Mouse (Mus musculus) kidney, embryonic 16.5 days (tissue): ENCODE results near the gene Slc6a17. TPM values are rescaled to one million over a fixed set of nuclear protein-coding genes. Genes with fewer than 3 reads are reported as not detected.

Experiments
- ATAC-seq: fragments of 200-750 bp; cut with Nextera tagmentation; 2 replicates; pipeline ENCODE4 v1.8.0; 2017; ENCODE audit warnings: moderate TSS enrichment; ENCODE audit not compliant: low FRiP score, low TSS enrichment
- H3K27ac ChIP-seq: fragments of 300-500 bp; sonication (generic); 2 replicates; pipeline ENCODE4 v1.5.1; 2014; ENCODE audit warnings: low read length
- H3K27me3 ChIP-seq: fragments of 300-500 bp; sonication (generic); 2 replicates; pipeline ENCODE4 v1.6.1; 2014; ENCODE audit warnings: low read length, control low read depth, mixed read lengths; ENCODE audit not compliant: insufficient read depth
- H3K36me3 ChIP-seq: fragments of 300-500 bp; sonication (generic); 2 replicates; pipeline ENCODE4 v1.6.1; 2014; ENCODE audit warnings: low read length, control low read depth, mixed read lengths; ENCODE audit not compliant: insufficient read depth
- H3K4me1 ChIP-seq: fragments of 300-500 bp; sonication (generic); 2 replicates; pipeline ENCODE4 v1.6.1; 2014; ENCODE audit warnings: low read length, control low read depth, mixed read lengths; ENCODE audit not compliant: insufficient read depth
- H3K4me2 ChIP-seq: fragments of 300-500 bp; sonication (generic); replicated peaks from 2 replicates; pipeline ENCODE4 v1.6.1; 2014; ENCODE audit warnings: low read depth, low read length
- H3K4me3 ChIP-seq: fragments of 300-500 bp; sonication (generic); 2 replicates; pipeline ENCODE4 v1.5.1; 2014; ENCODE audit warnings: mild to moderate bottlenecking, low read length
- H3K9ac ChIP-seq: fragments of 300-500 bp; sonication (generic); replicated peaks from 2 replicates; pipeline ENCODE4 v1.6.1; 2014; ENCODE audit warnings: low read length
- H3K9me3 ChIP-seq: fragments of 300-500 bp; sonication (generic); 2 replicates; pipeline ENCODE4 v1.6.1; 2016; ENCODE audit warnings: low read length, control low read depth
- WGBS: fragments of 180-500 bp; shearing (Covaris S2); extraction: QIAGEN DNeasy Blood & Tissue Kit; methylation state at CpG from one replicate; pipeline ENCODE4 v1.1.7; 2014; 5-methylcytosine and 5-hydroxymethylcytosine counted together
- polyA plus RNA-seq: library from polyadenylated mRNA; unstranded; fragments of >200 nt; fragmentation: Nextera tagmentation; extraction: Ambion mirVana; gene quantifications from 2 replicates; pipeline ENCODE4 v1.2.1, GENCODE M21; 2015

The Slc6a17 gene
- polyA plus RNA-seq, 1 experiment from 2014 or later = 3.8 TPM

GRCm38 (mm10) chr3:107545716-107546412 lies 28.0 kb upstream of the Slc6a17 start:
- H3K27me3 ChIP-seq = peaks cover 89% of the 10 kb centered on the region
- no peaks in the 10 kb centered on the region for H3K9me3 ChIP-seq
- H3K9ac ChIP-seq = no peak overlapping the region
- H3K4me1 ChIP-seq = peaks cover 12% of the 10 kb centered on the region
- peak; percentile 87 for ATAC-seq
- H3K27ac ChIP-seq = no peak overlapping the region
- no peak overlapping the region for H3K4me3 ChIP-seq
- H3K4me2 ChIP-seq = no peak overlapping the region
- no peaks in the 10 kb centered on the region for H3K36me3 ChIP-seq
- 14% methylated on average over 10 of the region's 10 CpGs for WGBS

- Histone ChIP-seq H3K4me2 (no peak overlapping the region), H3K9me3 (no peaks in the 10 kb centered on the region), H3K27me3 (peaks cover 88% of the 10 kb centered on the region), H3K4me1 (peaks cover 12% of the 10 kb centered on the region), H3K36me3 (no peaks in the 10 kb centered on the region), H3K27ac (no peak overlapping the region), H3K9ac (no peak overlapping the region), H3K4me3 (no peak overlapping the region)
- WGBS = 37% methylated on average over 5 of the region's 5 CpGs
- ATAC-seq = no peak
Observed at GRCm38 (mm10) chr3:107545278-107545677, 27.5 kb upstream of the Slc6a17 start.

DNA sequence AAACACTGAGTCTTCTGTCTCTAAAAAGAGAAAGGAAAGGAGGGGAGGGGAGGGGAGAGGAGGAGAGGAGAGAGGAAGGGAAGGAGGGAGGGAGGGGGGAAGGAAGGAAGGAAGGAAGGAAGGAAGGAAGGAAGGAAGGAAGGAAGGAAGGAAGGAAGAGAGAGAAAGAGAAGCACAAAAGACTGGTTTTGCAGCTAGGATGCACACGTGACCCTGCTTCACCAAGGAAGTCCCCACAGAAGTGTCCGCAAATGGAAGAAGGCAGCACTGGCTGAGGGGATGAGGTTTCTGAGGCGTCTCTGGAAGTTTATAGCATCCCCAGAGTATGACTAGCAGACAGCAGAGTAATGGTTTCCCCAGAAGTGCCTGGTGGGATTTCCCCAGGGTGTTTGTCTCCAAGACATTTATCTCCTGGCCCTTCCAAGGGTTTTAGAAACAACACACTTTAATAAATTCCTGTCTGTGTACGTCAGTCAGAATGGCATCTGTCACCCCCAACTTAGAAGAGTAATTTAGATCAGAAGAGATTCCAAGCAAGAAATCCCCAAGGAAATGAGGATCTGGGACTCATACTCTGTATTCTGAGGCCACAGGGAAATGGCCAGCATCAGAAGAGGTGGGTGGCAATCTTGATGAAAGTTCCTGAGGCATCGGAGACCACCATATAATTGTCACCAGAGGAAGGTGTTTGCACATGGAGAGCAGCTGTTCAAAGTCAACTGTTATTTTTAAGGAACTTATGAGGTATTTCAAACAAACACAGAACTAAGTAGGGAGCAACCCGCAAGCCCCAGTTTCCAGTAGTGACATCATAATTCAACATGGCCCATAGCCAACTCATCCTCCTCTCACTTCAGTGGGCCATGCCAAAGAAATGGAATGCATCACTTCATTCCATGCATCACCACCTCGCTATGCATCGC lies 25.6 kb upstream of the Slc6a17 start:
- Histone ChIP-seq H3K27me3 (peaks cover 86% of the 10 kb centered on the region), H3K9ac (no peak overlapping the region), H3K9me3 (no peaks in the 10 kb centered on the region), H3K4me1 (peaks cover 12% of the 10 kb centered on the region), H3K4me3 (no peak overlapping the region), H3K27ac (no peak overlapping the region), H3K36me3 (no peaks in the 10 kb centered on the region), H3K4me2 (no peak overlapping the region)
- WGBS = 56% methylated on average over 8 of the region's 8 CpGs
- ATAC-seq = no peak

GRCm38 (mm10) chr3:107542584-107542983 lies 24.8 kb upstream of the Slc6a17 start:
- no peak overlapping the region for H3K4me2 ChIP-seq
- H3K27ac ChIP-seq = no peak overlapping the region
- 56% methylated on average over 4 of the region's 4 CpGs for WGBS
- no peak for ATAC-seq
- H3K9ac ChIP-seq = no peak overlapping the region
- H3K4me3 ChIP-seq = no peak overlapping the region
- H3K36me3 ChIP-seq = no peaks in the 10 kb centered on the region
- no peaks in the 10 kb centered on the region for H3K9me3 ChIP-seq
- H3K4me1 ChIP-seq = peaks cover 13% of the 10 kb centered on the region
- H3K27me3 ChIP-seq = peaks cover 86% of the 10 kb centered on the region

DNA sequence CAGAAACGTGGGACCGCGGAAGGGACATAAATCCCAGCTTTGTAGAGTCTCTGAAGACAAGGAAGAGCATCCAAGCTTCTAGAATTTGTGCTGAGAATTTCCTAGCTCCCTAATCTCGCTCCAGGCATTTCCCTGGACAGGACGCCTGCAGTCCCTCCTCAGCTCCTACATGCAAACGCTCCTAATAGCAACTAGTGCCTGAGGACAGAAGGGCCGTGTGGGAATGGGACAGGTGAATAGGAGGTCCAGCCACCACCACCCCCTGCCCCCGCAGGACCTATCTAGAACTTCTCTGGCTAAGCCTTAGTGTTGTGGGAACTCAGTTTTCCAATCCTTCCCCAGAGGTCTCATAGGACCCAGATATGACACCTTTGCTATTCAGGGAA lies 19.7 kb upstream of the Slc6a17 start:
- H3K27me3 ChIP-seq = peaks cover 74% of the 10 kb centered on the region
- H3K4me3 ChIP-seq = peak overlapping the region; percentile 17; the same call in 1 of the 2 replicates
- peak; percentile 27; the same call in 1 of the 2 replicates for ATAC-seq
- no peak overlapping the region for H3K27ac ChIP-seq
- peak overlapping the region; percentile 31 for H3K4me2 ChIP-seq
- WGBS = 17% methylated on average over 8 of the region's 8 CpGs
- H3K9me3 ChIP-seq = no peaks in the 10 kb centered on the region
- no peaks in the 10 kb centered on the region for H3K36me3 ChIP-seq
- no peak overlapping the region for H3K9ac ChIP-seq
- peaks cover 8% of the 10 kb centered on the region; the same call in 1 of the 2 replicates for H3K4me1 ChIP-seq

DNA sequence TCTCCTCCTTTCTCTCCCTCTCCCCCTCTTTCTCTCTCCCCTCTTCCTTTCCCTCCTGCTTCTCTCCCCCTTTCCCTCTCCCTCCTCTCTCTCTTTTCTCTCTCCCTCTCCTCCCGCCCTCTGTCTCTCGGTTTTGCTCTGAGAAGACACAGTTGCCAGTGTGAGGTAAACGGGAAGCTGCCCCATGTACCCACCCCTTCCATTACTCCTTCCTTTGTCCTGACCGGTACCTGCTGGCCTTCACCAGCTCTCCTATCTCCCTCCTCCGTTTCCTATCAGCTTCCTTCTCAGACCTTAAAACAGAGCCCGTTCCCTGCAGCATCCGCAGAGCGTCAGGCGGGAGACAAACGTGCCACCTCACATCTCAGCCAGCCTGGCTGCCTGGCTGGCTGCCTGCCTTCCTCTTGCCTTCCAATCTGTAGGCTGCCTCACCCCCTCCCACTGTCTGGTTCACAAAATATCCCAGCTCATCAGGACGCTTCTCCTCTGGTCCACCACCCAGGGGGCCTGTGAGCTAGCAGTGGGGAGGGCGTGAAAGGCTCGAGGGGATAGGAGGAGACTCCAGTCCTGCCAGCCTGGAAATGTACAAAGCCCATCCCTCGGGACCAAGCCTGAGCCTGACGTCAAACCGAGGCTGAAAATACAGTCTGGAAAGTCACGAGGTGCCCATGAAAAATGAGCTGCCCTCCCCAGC lies 19.1 kb upstream of the Slc6a17 start:
- no peaks in the 10 kb centered on the region for H3K9me3 ChIP-seq
- H3K27ac ChIP-seq = no peak overlapping the region
- H3K36me3 ChIP-seq = no peaks in the 10 kb centered on the region
- H3K4me3 ChIP-seq = peak overlapping the region; percentile 17
- WGBS = 2% methylated on average over 17 of the region's 17 CpGs
- H3K27me3 ChIP-seq = peaks cover 69% of the 10 kb centered on the region
- peaks cover 8% of the 10 kb centered on the region; the same call in 1 of the 2 replicates for H3K4me1 ChIP-seq
- H3K4me2 ChIP-seq = peak overlapping the region; percentile 31
- H3K9ac ChIP-seq = peak overlapping the region; percentile 23; the same call in 1 of the 2 replicates
- ATAC-seq = peak; percentile 61; the same call in 1 of the 2 replicates

DNA sequence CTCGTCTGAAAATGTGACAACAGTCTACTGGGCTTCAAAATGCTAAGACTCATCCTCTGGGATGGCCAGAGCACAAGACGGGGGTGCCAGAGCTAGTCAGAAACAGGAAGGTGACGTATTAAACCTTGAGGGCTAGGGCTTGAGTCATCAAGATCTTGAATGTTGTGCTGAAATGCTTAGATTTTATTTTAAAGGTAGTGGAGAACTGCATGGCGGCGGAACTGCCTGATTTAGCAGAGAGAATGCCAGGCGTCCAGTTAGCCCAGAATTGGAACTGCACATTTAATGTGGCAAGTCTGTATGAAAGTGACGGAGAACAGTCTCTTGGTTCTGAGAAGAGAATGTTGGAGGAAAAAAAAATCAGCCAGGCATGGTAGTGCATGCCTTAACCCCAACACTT lies 17.1 kb upstream of the Slc6a17 start:
- H3K4me1 ChIP-seq = peaks cover 8% of the 10 kb centered on the region; the same call in 1 of the 2 replicates
- 84% methylated on average over 7 of the region's 7 CpGs for WGBS
- H3K27ac ChIP-seq = no peak overlapping the region
- ATAC-seq = no peak
- no peak overlapping the region for H3K9ac ChIP-seq
- peaks cover 67% of the 10 kb centered on the region for H3K27me3 ChIP-seq
- no peaks in the 10 kb centered on the region for H3K36me3 ChIP-seq
- no peak overlapping the region for H3K4me3 ChIP-seq
- no peak overlapping the region for H3K4me2 ChIP-seq
- no peaks in the 10 kb centered on the region for H3K9me3 ChIP-seq

GRCm38 (mm10) chr3:107533532-107533931 lies 15.7 kb upstream of the Slc6a17 start:
- no peak for ATAC-seq
- Histone ChIP-seq H3K9me3 (no peaks in the 10 kb centered on the region), H3K4me1 (peaks cover 8% of the 10 kb centered on the region; the same call in 1 of the 2 replicates), H3K27ac (no peak overlapping the region), H3K36me3 (no peaks in the 10 kb centered on the region), H3K27me3 (peaks cover 62% of the 10 kb centered on the region), H3K4me2 (no peak overlapping the region), H3K9ac (no peak overlapping the region), H3K4me3 (no peak overlapping the region)
- WGBS = 59% methylated on average over 4 of the region's 4 CpGs

GRCm38 (mm10) chr3:107530581-107530980 lies 12.8 kb upstream of the Slc6a17 start:
- 72% methylated on average over 5 of the region's 5 CpGs for WGBS
- H3K36me3 ChIP-seq = no peaks in the 10 kb centered on the region
- ATAC-seq = no peak
- H3K9ac ChIP-seq = no peak overlapping the region
- H3K4me1 ChIP-seq = no peaks in the 10 kb centered on the region
- no peak overlapping the region for H3K4me2 ChIP-seq
- no peak overlapping the region for H3K27ac ChIP-seq
- H3K27me3 ChIP-seq = peaks cover 52% of the 10 kb centered on the region
- H3K9me3 ChIP-seq = no peaks in the 10 kb centered on the region
- H3K4me3 ChIP-seq = no peak overlapping the region
